Mouse (Mus musculus) limb, embryonic 10.5 days (tissue): ENCODE results near the gene Prb1. TPM values are rescaled to one million over a fixed set of nuclear protein-coding genes. Genes with fewer than 3 reads are reported as not detected.
"Not testable (repeated sequence)": the region's sequence is repeated elsewhere in the genome, so short reads cannot be mapped to it uniquely, and the experiment has no call there.

Experiments used
- DNase-seq: peaks from one replicate; pipeline ENCODE4 v3.0.0-alpha.2; 2017; ENCODE audit warnings: low spot score
- H3K27ac ChIP-seq: fragments of 300-500 bp; sonication (generic); 2 replicates; pipeline ENCODE4 v1.5.1; 2016; ENCODE audit warnings: mild to moderate bottlenecking
- H3K27me3 ChIP-seq: fragments of 300-500 bp; sonication (generic); 2 replicates; pipeline ENCODE4 v1.6.1; 2016; ENCODE audit warnings: low read depth, mild to moderate bottlenecking; ENCODE audit not compliant: poor library complexity, severe bottlenecking
- H3K36me3 ChIP-seq: fragments of 300-500 bp; sonication (generic); 2 replicates; pipeline ENCODE4 v1.6.1; 2016; ENCODE audit warnings: mild to moderate bottlenecking, moderate library complexity
- H3K4me1 ChIP-seq: fragments of 300-500 bp; sonication (generic); 2 replicates; pipeline ENCODE4 v1.6.1; 2016
- H3K4me3 ChIP-seq: fragments of 300-500 bp; sonication (generic); 2 replicates; pipeline ENCODE4 v1.5.1; 2016; ENCODE audit warnings: mild to moderate bottlenecking, moderate library complexity
- H3K9me3 ChIP-seq: fragments of 300-500 bp; sonication (generic); replicated peaks from 2 replicates; pipeline ENCODE4 v1.6.1; 2016; ENCODE audit warnings: mild to moderate bottlenecking
- polyA plus RNA-seq: library from polyadenylated mRNA; unstranded; fragments of >200 nt; fragmentation: Nextera tagmentation; extraction: Ambion mirVana; gene quantifications from 2 replicates; pipeline ENCODE4 v1.2.1, GENCODE M21; 2016

Prb1 gene
- not detected in 2 replicates for polyA plus RNA-seq

GRCm38 (mm10) chr6:132210421-132210820 lies at the start of gene Prb1:
Prb1 (minus strand) TSS chr6:132210521.
- not testable (repeated sequence) for DNase-seq, H3K9me3 ChIP-seq, H3K4me1 ChIP-seq, H3K27me3 ChIP-seq, H3K36me3 ChIP-seq, H3K27ac ChIP-seq, H3K4me3 ChIP-seq

Other genes with a start within 250 kb of the Prb1 start
- not detected in 2 replicates for gene Prpmp5, start 104.2 kb upstream of the Prb1 start, polyA plus RNA-seq
- not detected in 2 replicates for gene Gm8882, start 153.6 kb upstream of the Prb1 start, polyA plus RNA-seq